Mouse (Mus musculus) left cerebral cortex, postnatal 10 days (tissue): ENCODE measurements around the gene Rasa2. TPM values are rescaled to one million over a fixed set of nuclear protein-coding genes. Genes with fewer than 3 reads are reported as not detected.
"Not testable (repeated sequence)": the region's sequence is repeated elsewhere in the genome, so short reads cannot be mapped to it uniquely, and the experiment has no call there.

Experiments used
- DNase-seq, 2 experiments: peaks; one replicate each; pipeline ENCODE4 v3.0.0; 2021 to 2022; ENCODE audit warnings: low spot score in 2 of 2, mixed read lengths in 1 of 2; ENCODE audit errors: extremely low spot score in 1 of 2
- intact Hi-C: fragments of 180-260 bp; cut with DNase I; formaldehyde crosslinking; loops from one replicate; pipeline ENCODE4 v1.15.1; 2025
- total RNA-seq, 2 experiments: library from RNA; stranded (reverse); gene quantifications; 2 replicates each; pipeline ENCODE4 v1.2.3; 2021

Rasa2 gene
- total RNA-seq, 2 experiments from 2014 or later = 26.4 to 29.1 TPM

GRCm38 (mm10) chr9:96538916-96539315 lies 92.5 kb downstream of the Rasa2 start:
- peak in 1 of 2 experiments; percentile 42 for DNase-seq
- intact Hi-C loops = no loop called here

DNA sequence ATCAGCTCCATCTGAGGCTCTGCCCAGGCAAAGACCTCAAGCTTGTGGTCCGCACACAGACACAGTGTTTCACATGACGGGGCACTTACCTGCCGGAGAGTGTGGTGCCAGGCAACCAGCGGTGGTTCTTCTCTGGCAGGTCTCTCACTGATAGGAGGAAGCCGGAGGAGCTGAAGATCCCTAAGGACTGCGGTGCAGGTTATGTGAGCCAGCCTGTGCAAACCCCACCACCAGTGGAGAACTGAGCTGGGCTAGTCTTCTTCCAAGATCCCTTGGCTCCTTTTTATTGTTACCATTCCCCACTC lies 93.8 kb downstream of the Rasa2 start:
- DNase-seq = no peak
- intact Hi-C loops = no loop called here

DNA sequence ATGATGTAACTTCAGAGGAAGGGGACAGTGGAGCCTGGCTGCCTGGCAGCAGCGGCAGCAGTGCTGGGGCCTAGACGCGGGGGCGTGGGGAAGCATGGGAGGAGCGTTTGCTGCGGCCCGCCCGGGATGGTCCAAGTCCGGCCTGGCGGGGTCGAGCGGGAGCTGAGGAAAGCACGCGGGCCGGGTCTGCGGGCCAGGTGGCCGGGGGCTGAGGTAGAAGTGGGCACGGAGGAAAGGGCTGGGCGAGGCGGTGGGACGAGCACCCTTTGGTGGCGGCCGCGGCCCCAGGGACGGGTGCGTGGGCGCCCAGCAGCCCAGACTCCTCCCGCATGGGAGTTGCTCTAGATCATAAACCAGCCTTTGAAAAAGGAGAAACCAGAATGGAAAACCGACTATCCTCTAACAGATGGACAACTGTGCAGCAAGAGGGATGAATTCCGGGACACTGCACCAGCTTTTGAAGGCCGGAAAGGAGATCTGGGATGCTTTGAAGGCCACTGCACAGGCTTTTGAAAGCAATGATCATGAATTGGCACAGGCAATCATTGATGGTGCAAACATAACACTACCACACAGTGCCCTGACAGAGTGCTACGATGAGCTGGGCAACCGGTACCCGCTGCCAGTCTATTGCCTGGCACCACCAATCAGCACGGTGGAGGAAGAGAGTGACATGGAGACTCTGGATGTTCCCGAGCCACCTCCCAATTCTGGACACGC lies 94.4 kb downstream of the Rasa2 start:
- peak in 1 of 2 experiments; percentile 82 for DNase-seq
- intact Hi-C loops = no loop called here

- intact Hi-C loops, DNase-seq: not testable (repeated sequence)
Measured at GRCm38 (mm10) chr9:96536093-96536492, 95.3 kb downstream of the Rasa2 start.

DNA sequence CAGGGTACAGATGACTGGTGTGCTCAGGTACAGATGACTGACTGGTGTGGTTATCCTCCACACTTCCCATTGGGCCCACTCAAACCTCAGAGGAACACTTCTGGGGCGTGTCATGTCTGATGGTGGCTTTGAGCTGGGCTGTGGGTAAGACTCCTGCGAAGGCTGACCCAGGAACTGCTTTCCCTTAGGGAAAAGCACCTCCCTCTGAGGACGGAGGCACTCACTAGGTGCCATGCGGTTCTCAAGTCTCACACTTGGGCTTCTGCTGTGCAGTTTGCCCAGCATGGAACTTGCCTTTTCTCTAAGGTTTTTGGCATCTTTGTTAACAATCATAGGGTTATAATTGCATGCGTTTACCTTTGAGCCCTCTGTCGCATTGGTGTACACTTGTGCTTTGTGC lies 96.0 kb downstream of the Rasa2 start:
- intact Hi-C loops = no loop called here
- DNase-seq = no peak

DNA sequence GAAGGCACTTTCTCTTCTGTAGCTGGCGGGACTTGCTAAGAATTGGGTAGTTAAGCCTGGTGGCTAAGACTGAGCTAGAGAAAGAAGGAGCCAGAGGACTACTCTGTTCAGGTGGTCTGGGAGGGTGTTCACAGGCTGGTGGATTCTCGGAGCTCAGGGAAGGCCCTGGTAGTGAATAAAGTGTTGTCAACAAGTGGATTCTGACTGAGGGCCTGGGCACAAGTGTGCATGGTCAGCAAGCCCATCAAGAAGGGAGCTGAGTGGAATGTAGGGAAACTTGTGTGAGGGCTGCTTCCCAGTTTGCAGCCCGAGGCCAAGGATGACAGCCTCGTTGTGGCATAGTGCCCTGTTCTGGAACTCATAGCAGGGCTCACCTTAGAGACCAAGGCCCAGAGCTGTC lies 97.2 kb downstream of the Rasa2 start:
- no peak for DNase-seq
- intact Hi-C loops = no loop called here

- no peak for DNase-seq
- intact Hi-C loops = no loop called here
Measured at GRCm38 (mm10) chr9:96533476-96533875, 97.9 kb downstream of the Rasa2 start.

- intact Hi-C loops = no loop called here
- DNase-seq = no peak
Measured at GRCm38 (mm10) chr9:96532531-96532930, 98.9 kb downstream of the Rasa2 start.

DNA sequence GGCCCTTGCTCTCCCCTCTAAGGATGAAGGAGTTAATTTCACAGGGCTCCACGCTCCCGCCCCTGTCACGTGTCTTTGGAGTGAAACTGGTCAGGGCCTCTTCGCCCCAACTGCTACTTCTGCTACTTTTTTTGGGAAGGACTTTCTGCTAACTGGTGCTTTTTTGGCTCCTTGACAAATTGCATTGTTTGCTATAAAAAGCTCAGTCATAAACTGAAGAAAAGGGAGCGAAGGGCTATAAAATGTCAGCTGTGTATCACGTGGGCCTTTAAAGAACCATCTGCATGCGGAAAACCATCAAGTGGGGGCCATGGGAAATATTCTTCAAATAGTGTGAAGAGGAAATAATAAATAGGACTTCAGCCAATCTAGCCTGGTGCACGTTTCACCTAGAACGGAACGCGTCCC lies 100.7 kb downstream of the Rasa2 start:
- DNase-seq = peak in 1 of 2 experiments; percentile 50
- intact Hi-C loops = no loop called here

DNA sequence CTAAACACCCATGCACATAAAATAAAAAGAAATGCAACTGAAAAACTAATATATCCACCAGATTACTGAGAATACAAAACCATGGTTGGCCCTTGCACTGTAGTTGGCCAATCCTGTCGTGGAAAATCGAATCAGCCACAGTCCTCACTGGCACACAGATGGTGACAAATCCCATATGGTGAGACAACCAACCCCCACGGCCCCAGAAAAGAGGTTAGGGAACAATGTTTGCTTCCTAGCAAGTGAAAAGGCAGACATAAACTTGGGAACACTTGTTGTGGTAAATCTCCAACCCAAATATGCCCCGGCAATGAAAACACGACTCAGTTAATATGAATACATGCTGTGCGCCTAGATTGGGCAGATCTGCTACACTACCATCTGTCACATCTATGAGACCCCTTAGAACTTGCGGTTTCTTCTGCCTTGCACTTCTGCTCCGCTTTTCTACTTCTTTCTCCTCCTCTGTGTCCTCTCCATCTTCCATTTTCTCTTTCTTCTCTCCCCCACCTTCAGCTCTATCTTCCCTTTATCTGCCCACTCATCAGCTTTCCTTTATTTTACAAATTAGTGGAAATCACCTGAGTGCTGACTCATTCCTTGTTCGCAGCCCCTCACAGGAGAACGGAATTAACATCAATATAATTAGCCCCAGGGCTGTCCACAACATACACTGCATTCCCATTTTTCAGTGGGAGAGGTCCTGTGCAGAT lies 101.3 kb downstream of the Rasa2 start:
- intact Hi-C loops = no loop called here
- DNase-seq = no peak

- DNase-seq = no peak
- intact Hi-C loops = no loop called here
Measured at GRCm38 (mm10) chr9:96526011-96526410, 105.4 kb downstream of the Rasa2 start.

GRCm38 (mm10) chr9:96524972-96525506 lies 106.4 kb downstream of the Rasa2 start, which contains the start of gene Gm28729:
TSS of gene Gm28729 (minus strand) at chr9:96525264.
- intact Hi-C loops = no loop called here
- DNase-seq = no peak

GRCm38 (mm10) chr9:96523148-96523547 lies 108.3 kb downstream of the Rasa2 start:
- intact Hi-C loops = no loop called here

GRCm38 (mm10) chr9:96521574-96521973 lies 109.8 kb downstream of the Rasa2 start:
- DNase-seq, intact Hi-C loops: not testable (repeated sequence)

More at GRCm38 (mm10) chr9:96523148-96523547, 108.3 kb downstream of the Rasa2 start:
- DNase-seq = no peak

- intact Hi-C loops = no loop called here
- no peak for DNase-seq
Measured at GRCm38 (mm10) chr9:96517429-96517828, 114.0 kb downstream of the Rasa2 start.

DNA sequence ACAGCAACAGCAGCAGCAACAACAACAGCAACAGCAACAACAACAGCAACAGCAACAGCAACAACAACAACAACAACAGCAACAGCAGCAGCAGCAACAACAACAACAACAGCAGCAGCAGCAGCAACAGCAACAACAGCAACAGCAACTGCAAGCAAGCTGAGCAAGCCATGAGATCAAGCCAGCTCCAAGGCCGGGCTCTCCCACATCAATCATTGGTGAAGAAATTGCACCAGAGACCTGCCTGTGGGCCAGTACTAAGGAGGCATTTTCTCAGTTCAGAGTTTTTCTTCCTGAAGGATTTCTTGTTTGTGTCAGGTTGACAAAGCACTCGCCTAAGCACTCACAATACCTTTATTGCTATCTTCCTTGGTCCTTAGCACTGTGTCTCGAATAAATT lies 114.6 kb downstream of the Rasa2 start:
- no peak for DNase-seq
- intact Hi-C loops = no loop called here

GRCm38 (mm10) chr9:96515737-96516136 lies 115.7 kb downstream of the Rasa2 start:
- intact Hi-C loops = no loop called here
- DNase-seq = no peak

DNA sequence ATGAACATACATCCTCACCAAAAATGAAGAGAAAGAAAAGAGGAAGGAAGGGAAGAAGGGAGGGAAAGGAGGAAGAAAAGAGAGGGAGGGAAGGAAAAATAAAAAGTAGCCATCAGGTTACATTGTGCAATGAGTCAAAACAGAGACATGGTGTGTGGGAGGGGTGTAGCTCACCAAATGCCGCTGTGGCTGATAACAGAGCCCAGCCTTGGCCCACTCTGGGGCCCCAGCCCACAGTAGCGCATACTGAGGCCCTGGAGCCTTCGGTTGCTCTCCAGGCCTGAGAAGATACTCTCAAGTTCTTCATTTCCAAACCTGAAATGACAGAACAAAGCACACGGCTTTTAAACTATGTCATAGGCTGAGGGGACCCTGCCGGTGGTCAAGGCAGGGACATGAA lies 117.1 kb downstream of the Rasa2 start:
- no peak for DNase-seq
- intact Hi-C loops = no loop called here

GRCm38 (mm10) chr9:96506011-96506498 lies 125.4 kb downstream of the Rasa2 start:
- DNase-seq = peak; percentile 49 to 56
- intact Hi-C loops = no loop called here

- DNase-seq = no peak
- intact Hi-C loops = no loop called here
Measured at GRCm38 (mm10) chr9:96505156-96505555, 126.3 kb downstream of the Rasa2 start.
